Mouse (Mus musculus): Measurements from ENCODE around the gene Msh6. TPM values are rescaled to one million over a fixed set of nuclear protein-coding genes. Genes with fewer than 3 reads are reported as not detected.
A peak's percentile ranks its signal among the peaks of the same experiment; 100 is the strongest.
"Not testable (repeated sequence)": the region's sequence is repeated elsewhere in the genome, so short reads cannot be mapped to it uniquely, and the experiment has no call there.

The Msh6 gene
- polyA plus RNA-seq, 1 experiment from 2014 or later, result 52.6 TPM

DNA sequence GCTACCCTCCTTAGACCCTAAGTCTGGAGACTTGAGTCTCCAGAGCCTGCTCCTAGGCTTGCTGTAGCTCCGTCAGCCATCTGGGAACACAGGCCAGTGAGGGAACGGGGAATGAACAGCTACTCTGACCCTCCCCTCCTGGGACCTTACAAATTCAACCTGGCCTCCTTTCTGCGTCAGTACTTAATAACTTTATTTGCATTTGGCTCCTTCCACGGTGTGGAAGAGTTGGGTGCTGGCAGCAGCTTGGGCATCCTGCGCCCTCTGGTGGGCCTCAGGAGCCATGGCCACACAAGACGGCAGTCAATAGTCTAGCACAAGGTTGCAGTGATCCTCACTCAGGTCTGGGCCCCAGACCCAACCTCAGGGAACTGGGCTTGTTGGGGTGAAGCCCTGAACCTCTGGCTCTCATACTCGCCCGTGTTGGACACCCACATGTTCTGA lies 6.4 kb upstream of the Msh6 start:
- H3K27me3 ChIP-seq; H3K27ac ChIP-seq; H3K4me1 ChIP-seq; H3K4me3 ChIP-seq; H3K4me2 ChIP-seq; H3K9me3 ChIP-seq (replicated peaks); H3K9ac ChIP-seq; H3K36me3 ChIP-seq (ENCODE audit: poor library complexity, severe bottlenecking): not testable (repeated sequence)
- peak; percentile 77; the same call in 1 of the 2 replicates for ATAC-seq
- WGBS, result 32% methylated on average over 6 of the region's 8 CpGs

- H3K27ac ChIP-seq; H3K4me2 ChIP-seq; ATAC-seq; H3K9ac ChIP-seq; H3K36me3 ChIP-seq (ENCODE audit: poor library complexity, severe bottlenecking); H3K27me3 ChIP-seq; H3K4me3 ChIP-seq; H3K9me3 ChIP-seq (replicated peaks): not testable (repeated sequence)
- H3K4me1 ChIP-seq, result peaks cover 21% of the 10 kb centered on the region
- 90% methylated on average over 15 of the region's 15 CpGs for WGBS
These were observed 2.9 kb upstream of the Msh6 start for GRCm38 (mm10) chr17:87971696-87972591.

GRCm38 (mm10) chr17:87972856-87973255 lies 2.0 kb upstream of the Msh6 start:
- H3K9ac ChIP-seq, result no peak overlapping the region
- no peak overlapping the region for H3K4me2 ChIP-seq
- H3K9me3 ChIP-seq (replicated peaks), result no peaks in the 10 kb centered on the region
- WGBS, result 82% methylated on average over 5 of the region's 5 CpGs
- peaks cover 25% of the 10 kb centered on the region for H3K4me1 ChIP-seq
- no peak for ATAC-seq
- no peaks in the 10 kb centered on the region for H3K27me3 ChIP-seq
- no peak overlapping the region for H3K4me3 ChIP-seq
- no peak overlapping the region for H3K27ac ChIP-seq
- H3K36me3 ChIP-seq (ENCODE audit: poor library complexity, severe bottlenecking), result peaks cover 5% of the 10 kb centered on the region

- 68% methylated on average over 10 of the region's 10 CpGs for WGBS
- no peak overlapping the region for H3K4me3 ChIP-seq
- no peak overlapping the region for H3K9ac ChIP-seq
- no peaks in the 10 kb centered on the region for H3K9me3 ChIP-seq (replicated peaks)
- H3K27ac ChIP-seq, result no peak overlapping the region
- H3K36me3 ChIP-seq (ENCODE audit: poor library complexity, severe bottlenecking), result peaks cover 11% of the 10 kb centered on the region
- H3K4me1 ChIP-seq, result peaks cover 27% of the 10 kb centered on the region
- no peak for ATAC-seq
- H3K4me2 ChIP-seq, result peak overlapping the region; percentile 76; the same call in 1 of the 2 replicates
- no peaks in the 10 kb centered on the region for H3K27me3 ChIP-seq
These were observed 1.3 kb upstream of the Msh6 start for GRCm38 (mm10) chr17:87973261-87974167.

GRCm38 (mm10) chr17:87975229-87975853 lies 479 bp downstream of the Msh6 start:
- Histone ChIP-seq H3K4me2 (peak overlapping the region; percentile 76), H3K4me1 (peaks cover 31% of the 10 kb centered on the region), H3K9me3 (replicated peaks) (no peaks in the 10 kb centered on the region), H3K36me3 (ENCODE audit: poor library complexity, severe bottlenecking) (peaks cover 17% of the 10 kb centered on the region), H3K27ac (peak overlapping the region; percentile 87), H3K4me3 (peak overlapping the region; percentile 95), H3K27me3 (no peaks in the 10 kb centered on the region), H3K9ac (peak overlapping the region; percentile 93)
- ATAC-seq, result peak; percentile 68
- WGBS, result under 1% methylated on average over 49 of the region's 68 CpGs

DNA sequence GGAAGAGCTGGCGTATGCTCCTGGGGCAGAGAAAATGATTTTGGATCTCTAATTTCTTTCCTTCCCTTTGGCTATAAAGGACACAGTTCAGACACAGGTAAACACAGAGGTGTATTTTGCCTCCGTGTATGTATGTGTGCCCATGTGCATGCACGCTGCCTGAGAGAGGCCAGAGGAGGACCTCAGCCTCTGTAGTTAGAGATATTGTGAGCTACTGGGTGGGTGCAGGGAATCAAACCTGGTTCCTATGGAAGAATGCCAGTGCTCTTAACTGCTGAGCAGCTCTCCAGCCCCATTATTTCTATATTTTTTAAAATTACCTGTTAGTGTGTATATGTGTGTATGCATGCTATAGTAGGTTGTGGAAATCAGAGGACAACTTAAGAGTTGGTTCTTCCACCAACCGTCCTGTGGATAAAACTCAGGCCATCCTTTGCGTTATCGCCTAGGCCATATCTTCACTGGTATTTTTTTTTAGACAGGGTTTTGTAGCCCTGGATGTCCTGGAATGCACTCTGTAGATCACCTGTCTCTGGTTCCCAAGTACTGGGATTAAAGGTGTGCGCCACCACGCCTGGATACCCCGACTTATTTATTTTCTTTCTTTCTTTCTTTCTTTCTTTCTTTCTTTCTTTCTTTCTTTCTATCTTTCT lies 1.4 kb downstream of the Msh6 start:
- Histone ChIP-seq H3K4me2 (peak overlapping the region; percentile 76), H3K4me1 (peaks cover 31% of the 10 kb centered on the region), H3K27me3 (no peaks in the 10 kb centered on the region), H3K9ac (peak overlapping the region; percentile 93), H3K4me3 (peak overlapping the region; percentile 95), H3K9me3 (replicated peaks) (no peaks in the 10 kb centered on the region), H3K27ac (no peak overlapping the region), H3K36me3 (ENCODE audit: poor library complexity, severe bottlenecking) (peaks cover 23% of the 10 kb centered on the region)
- no peak for ATAC-seq
- WGBS, result 72% methylated on average over 9 of the region's 9 CpGs

DNA sequence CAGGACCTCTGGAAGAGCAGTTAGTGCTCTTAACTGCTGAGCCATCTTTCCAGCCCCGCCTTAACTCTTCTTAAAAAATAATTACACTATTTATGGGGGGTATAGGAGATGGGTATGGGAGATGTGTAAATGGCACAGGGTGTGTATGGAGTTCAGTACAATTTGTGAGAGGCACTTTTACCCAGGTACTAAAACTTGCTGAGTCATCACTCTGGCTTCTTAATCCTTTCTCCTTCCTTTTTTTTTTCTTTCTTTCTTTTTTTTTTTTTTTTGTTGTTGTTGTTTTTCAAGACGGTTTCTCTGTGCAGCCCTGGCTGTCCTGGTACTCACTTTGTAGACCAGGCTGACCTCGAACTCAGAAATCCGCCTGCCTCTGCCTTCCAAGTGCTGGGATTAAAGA lies 2.1 kb downstream of the Msh6 start:
- ATAC-seq; H3K27me3 ChIP-seq; H3K9me3 ChIP-seq (replicated peaks); H3K27ac ChIP-seq; H3K9ac ChIP-seq: not testable (repeated sequence)
- Histone ChIP-seq H3K4me2 (peak overlapping the region; percentile 76; the same call in 1 of the 2 replicates), H3K36me3 (ENCODE audit: poor library complexity, severe bottlenecking) (peaks cover 23% of the 10 kb centered on the region), H3K4me3 (0 out of 2 replicates have a peak overlapping the region, but pooled peaks have one; percentile 95), H3K4me1 (peaks cover 31% of the 10 kb centered on the region)
- WGBS, result 78% methylated on average over 4 of the region's 4 CpGs

DNA sequence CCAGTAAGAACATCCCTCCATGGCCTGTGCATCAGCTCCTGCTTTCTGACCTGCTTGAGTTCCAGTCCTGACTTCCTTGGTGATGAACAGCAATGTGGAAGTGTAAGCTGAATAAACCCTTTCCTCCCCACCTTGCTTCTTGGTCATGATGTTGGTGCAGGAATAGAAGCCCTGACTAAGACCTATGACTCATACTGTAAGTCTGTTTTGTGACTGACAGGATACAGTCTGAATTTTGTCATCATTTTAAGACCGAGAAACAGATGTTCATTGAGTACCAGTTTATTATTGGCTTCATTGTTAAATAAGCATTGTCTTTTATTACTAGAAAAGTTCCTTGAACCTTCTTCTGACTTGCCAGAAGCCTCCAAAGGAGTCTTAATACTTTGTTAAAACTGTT lies 4.8 kb downstream of the Msh6 start:
- WGBS, result 83% methylated on average over 1 of the region's 1 CpGs

GRCm38 (mm10) chr17:87982112-87982511 lies 7.2 kb downstream of the Msh6 start:
- H3K36me3 ChIP-seq (ENCODE audit: poor library complexity, severe bottlenecking), result peaks cover 69% of the 10 kb centered on the region
- WGBS, result 89% methylated on average over 3 of the region's 3 CpGs

More for the DNA sequence above, 4.8 kb downstream of the Msh6 start:
- peaks cover 45% of the 10 kb centered on the region for H3K36me3 ChIP-seq (ENCODE audit: poor library complexity, severe bottlenecking)
- H3K27me3 ChIP-seq; H3K4me2 ChIP-seq; H3K4me3 ChIP-seq; H3K27ac ChIP-seq; H3K9ac ChIP-seq; ATAC-seq; H3K9me3 ChIP-seq (replicated peaks): not testable (repeated sequence)
- H3K4me1 ChIP-seq, result peaks cover 23% of the 10 kb centered on the region

GRCm38 (mm10) chr17:87983313-87983712 lies 8.5 kb downstream of the Msh6 start:
- ATAC-seq, result no peak
- no peak overlapping the region for H3K9ac ChIP-seq
- no peaks in the 10 kb centered on the region for H3K27me3 ChIP-seq
- H3K4me2 ChIP-seq, result no peak overlapping the region
- no peaks in the 10 kb centered on the region for H3K9me3 ChIP-seq (replicated peaks)
- peaks cover 72% of the 10 kb centered on the region for H3K36me3 ChIP-seq (ENCODE audit: poor library complexity, severe bottlenecking)
- 80% methylated on average over 4 of the region's 4 CpGs for WGBS
- no peak overlapping the region for H3K27ac ChIP-seq
- no peak overlapping the region for H3K4me3 ChIP-seq
- peaks cover 5% of the 10 kb centered on the region; the same call in 1 of the 2 replicates for H3K4me1 ChIP-seq

More at GRCm38 (mm10) chr17:87982112-87982511, 7.2 kb downstream of the Msh6 start:
- H3K27me3 ChIP-seq, result no peaks in the 10 kb centered on the region
- H3K9me3 ChIP-seq (replicated peaks), result no peaks in the 10 kb centered on the region
- H3K4me2 ChIP-seq, result no peak overlapping the region
- no peak overlapping the region for H3K27ac ChIP-seq
- H3K4me3 ChIP-seq, result no peak overlapping the region
- no peak for ATAC-seq
- peaks cover 10% of the 10 kb centered on the region for H3K4me1 ChIP-seq
- no peak overlapping the region for H3K9ac ChIP-seq

DNA sequence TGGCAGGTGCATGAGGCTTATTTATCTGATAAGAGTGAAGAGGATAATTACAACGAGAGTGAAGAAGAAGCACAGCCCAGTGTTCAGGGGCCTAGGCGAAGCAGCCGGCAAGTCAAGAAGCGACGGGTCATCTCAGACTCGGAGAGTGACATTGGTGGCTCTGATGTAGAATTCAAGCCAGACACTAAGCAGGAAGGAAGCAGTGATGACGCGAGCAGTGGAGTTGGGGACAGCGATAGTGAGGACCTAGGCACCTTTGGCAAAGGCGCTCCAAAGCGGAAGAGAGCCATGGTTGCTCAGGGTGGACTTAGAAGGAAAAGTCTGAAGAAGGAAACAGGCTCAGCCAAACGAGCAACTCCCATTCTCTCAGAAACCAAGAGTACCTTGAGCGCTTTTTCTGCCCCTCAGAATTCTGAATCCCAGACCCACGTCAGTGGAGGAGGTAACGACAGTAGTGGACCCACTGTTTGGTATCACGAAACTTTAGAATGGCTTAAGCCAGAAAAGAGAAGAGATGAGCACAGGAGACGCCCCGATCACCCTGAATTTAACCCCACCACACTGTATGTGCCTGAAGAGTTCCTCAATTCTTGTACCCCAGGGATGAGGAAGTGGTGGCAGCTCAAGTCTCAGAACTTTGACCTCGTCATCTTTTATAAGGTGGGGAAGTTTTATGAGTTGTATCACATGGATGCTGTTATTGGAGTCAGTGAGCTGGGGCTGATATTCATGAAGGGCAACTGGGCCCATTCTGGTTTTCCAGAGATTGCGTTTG lies 9.8 kb downstream of the Msh6 start:
- Histone ChIP-seq H3K27me3 (no peaks in the 10 kb centered on the region), H3K9me3 (replicated peaks) (no peaks in the 10 kb centered on the region), H3K4me1 (no peaks in the 10 kb centered on the region), H3K9ac (no peak overlapping the region), H3K27ac (no peak overlapping the region), H3K4me2 (no peak overlapping the region), H3K4me3 (no peak overlapping the region), H3K36me3 (ENCODE audit: poor library complexity, severe bottlenecking) (peaks cover 80% of the 10 kb centered on the region)
- 95% methylated on average over 20 of the region's 20 CpGs for WGBS
- no peak for ATAC-seq
